Mouse (Mus musculus): ENCODE measurements at regions not wholly inside any gene's neighbourhood (a gene's known extent, or its start where the extent isn't known, plus 50 kb on each side); places are given as distances from the start of the nearest gene placed in this dataset.
A peak's percentile ranks its signal among the peaks of the same experiment; 100 is the strongest.

DNA sequence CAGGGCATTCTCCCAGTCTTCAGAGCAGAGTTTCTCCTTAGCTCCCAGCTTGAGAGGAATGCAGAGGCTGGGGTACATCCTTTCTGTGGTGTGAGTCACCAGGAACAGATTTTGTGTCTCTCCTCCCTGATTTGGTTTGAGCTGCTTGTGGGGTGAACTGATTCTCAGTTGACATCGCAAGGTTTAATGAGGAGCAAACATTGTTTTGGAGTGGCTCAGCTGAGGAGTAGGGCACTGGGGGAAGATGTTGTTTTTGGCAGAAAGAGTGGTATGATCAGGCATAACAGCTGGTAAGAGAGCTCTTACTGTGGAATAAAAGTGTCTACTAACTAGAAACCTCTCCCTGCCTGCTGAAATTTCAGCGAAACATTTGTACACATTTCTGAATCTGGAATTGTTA is 519.4 kb upstream of the Fam241a start:
- no peak for DNase-seq (ENCODE audit: low read depth)

DNA sequence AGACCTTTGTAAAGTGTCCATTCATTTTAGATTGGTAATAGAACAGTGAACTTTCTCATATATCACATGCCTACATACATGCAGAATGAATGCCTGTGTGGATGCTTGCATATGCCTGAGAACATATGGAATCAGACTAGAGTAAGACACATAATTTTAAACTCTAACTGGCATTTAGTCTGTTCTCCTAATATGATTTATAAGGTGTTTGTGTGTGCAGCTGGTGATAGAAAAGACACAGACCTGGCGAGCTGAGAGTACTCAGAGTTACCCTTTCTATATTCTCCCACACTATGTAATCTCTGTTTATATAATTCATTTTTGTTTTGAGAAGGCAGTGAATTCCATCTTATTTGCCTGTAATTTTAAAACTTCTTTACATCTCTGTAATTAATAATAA is 517.4 kb upstream of the Fam241a start:
- DNase-seq (ENCODE audit: low read depth) = no peak

DNA sequence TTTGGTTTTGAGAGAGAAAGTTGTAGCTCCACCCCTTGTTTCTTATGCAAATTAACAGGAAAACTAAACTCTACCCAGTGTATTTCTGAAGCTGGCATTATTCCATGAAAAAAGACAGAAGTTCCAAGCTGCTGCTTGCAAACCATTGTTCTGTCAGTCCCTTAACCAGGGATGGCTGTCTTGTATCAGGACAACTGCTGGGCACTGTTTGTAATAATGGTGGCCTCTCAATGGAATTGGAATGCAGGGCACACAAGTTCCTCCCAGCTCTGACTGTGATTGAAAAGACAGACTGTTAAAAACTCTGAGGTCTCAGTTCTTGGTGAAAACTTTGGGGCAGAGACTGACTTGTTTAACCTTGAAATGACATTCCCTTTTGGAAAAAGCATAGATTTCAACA is 516.0 kb upstream of the Fam241a start:
- no peak for DNase-seq (ENCODE audit: low read depth)

DNA sequence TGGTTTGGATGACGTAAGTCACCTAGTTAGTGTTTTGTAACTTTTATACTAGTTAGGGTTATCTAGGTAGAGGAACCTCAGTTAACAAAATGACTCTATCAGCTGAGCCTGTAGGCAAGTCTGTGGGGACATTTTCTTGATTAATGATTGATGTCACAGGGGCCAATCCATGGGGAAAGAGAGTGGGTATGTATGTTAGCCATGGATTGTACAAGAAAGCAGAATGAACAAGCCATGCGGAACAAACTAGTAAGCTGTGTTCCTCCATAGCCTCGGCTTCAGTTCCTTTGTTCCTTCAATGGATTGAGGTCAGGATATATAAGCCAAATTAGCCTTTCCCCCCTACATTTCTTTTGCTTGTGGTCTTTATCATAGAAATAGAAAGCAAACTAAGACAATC is 498.7 kb upstream of the Fam241a start:
- no peak for DNase-seq (ENCODE audit: low read depth)

DNA sequence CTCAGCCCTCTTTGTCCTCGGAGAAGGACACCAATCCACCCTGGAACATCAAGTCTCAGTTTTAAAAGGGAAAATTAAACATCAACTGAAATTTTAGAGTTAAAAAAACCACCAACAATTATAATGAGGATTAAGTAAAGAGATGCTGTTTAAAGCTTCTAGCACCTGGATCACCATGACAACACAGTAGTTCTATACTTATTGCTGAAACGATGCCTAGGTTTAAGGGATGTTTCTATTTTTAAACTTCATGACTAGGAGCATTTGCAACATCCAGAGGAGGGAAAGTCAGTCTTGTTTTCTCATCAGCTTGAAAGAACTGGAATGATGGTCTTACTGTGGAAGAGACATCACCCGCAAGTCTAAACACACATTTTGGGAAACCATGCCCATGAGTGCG is 484.5 kb upstream of the Fam241a start:
- no peak for DNase-seq (ENCODE audit: low read depth)

DNA sequence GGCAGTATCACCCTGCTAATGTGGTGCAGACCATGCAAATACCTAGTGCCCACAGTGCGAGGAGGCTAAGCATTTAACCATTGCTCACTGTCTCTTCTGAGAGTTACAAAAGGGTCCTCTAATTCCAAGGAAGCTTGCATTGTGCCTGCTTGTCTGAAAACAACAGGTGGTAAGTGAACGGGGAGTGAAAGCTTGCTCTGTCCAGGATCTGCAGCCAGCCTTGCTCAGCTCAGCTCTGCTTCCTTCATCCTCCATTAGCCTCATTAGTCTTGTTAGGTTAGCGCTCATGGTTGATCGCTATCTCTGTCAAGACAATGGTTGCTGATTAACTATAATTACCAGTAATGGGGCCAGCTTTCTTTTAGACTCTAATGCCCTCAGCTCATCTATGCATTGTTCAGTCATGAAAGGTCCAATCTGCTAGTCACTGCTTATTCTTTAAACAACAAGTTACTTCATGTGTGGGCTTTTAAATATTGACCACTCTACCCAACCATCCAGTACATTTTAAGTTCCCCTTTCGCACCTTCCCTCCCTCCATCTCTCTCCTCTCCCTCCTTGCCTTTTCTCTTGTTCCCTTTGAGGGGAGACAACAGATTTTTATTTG is 473.5 kb upstream of the Fam241a start:
- DNase-seq (ENCODE audit: low read depth) = no peak

DNA sequence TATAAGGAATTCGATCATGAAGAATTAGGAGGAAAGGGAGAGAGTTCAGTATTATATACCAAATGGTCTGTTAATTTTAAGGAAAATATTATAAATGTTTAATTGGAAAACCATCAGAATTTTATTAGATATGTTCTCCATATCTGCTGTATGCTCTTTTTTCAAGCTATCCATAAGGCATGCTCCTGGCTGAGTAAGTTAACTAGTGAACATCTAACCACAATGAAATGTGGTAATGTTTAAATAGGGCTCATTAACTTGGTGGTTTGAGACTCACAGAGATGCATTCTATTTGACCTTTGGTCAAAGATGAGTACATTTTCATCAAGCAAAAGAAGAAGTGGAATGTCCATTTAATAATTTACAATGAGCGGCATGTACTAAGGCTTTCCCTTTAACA is 466.2 kb upstream of the Fam241a start:
- no peak for DNase-seq (ENCODE audit: low read depth)

DNA sequence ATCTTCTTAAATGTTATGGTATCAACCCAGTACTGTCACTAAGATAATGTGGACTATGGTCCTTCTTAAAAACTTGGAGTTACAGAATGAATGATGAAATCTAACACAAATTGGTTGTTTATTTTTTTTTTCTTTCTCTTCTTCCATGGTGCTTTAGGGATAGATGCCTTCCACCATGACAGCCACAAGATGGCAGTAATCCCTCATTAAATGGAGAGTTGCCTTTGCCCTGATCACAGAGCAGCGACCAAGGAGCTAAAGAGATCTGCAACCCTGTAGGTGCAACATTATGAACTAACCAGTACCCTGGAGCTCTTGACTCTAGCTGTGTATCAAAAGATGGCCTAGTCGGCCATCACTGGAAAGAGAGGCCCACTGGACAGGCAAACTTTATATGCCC is 453.0 kb upstream of the Fam241a start:
- peak; percentile 2 for DNase-seq (ENCODE audit: low read depth)

DNA sequence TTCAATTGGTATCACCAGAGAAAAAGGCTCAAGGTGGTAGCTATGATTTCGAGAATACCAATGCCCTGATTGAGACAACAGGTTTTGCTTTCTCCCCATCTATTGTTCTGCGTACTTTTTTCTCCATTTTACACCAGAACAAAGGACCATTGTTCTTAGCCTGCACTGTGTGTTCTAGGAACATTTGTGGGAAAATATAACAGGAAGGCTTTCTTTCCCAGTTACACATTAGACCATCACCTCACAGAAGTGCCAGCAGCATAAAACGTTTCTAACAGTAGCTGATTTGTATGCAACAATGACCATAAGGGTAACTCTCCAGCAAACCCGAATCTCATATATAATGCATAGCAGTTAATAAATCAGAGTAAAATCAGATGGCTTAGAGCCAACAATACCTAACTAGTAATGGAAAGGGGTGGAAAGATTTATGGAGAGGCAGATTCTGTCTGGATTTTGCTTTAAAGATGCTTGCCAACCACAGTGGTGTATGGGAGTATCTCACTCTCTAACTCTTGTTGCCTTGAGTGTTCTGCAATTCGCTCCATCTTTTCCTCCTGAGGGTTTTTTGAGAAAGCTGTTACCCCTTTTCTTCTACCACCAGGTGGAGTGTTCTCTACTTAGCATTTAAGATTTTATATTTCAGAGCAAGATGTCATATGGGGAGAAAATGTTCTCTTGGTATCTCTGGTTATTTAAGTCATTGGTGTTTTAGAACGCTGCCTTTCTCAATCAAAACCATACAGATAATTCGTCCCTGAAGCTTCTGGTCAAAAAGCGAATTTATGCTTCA is 451.9 kb upstream of the Fam241a start:
- no peak for DNase-seq (ENCODE audit: low read depth)

DNA sequence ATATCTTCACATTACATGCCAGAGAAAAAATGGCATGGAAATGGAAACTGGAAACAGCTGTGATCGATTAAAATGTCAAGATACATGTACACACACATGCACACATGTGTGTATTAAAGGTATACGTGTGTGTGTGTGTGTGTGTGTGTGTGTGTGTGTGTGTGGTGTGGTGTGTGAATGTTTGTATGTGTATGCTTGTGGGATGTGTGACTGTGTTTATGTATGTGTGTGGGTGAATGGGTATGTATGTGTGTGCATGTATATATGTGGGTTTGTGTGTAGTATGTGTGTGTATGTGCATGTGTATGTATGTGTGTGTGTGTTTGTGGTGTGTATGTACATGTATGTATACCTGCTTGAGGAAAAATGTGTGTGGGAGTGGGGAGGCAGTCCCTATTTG is 441.4 kb upstream of the Fam241a start:
- no peak for DNase-seq (ENCODE audit: low read depth)

DNA sequence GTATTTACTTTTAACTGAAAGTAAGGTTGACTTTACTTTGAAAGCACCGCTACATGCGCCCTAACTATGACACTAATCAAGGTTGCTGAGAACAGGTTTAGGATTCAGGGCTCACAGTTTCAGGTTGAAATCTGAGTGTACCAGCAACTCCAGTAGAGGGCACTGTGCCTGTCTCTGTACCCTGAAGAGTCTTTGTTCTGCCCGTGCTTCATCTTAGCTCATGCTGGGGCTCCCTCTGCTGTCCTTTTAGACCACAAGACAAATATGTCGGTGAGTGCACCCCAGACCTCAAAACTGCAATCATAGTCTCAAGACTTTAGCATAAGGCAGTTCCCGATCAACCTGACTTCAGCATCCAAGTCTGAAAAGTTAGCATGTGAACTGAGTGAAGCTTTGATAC is 440.9 kb upstream of the Fam241a start:
- peak; percentile 13 for DNase-seq (ENCODE audit: low read depth)

DNA sequence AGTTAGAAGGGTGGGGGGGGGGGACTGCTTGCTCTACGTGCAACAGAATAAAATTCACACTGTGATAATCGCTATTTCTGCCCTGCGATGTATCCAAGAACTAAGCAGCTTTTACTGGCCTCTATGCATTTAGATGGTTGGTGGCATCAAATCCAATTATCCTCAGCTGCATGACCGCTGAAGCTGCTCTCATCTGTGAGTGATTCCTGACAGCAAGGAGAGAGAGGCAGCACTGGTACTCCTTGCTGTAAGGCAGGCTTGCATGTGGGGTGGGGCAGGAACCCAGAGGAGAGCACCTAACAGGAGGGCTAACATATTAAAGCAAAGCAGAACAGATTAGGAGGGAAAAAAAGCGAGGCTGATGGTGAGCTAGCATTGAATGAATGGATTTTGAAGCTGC is 431.6 kb upstream of the Fam241a start:
- DNase-seq (ENCODE audit: low read depth) = no peak

DNA sequence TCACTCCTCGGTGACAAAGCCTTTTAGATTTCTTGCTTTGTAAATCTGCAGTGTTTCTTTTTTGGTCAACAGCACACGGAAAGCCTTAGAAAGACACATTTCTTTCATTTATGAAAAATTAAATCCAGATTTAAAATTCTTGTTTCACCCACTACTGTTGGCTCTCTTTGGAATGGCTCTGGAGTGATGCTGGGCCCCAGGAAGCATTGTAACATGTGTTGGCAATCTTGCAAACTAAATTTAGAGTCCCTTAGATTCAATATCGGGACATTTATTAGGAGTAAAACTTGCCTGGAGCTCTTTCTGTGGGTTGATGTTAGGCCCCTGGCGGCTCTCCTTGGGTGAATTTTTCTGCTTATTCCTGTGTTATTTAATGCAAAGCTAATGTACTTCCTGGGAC is 405.2 kb upstream of the Fam241a start:
- DNase-seq (ENCODE audit: low read depth) = no peak

DNA sequence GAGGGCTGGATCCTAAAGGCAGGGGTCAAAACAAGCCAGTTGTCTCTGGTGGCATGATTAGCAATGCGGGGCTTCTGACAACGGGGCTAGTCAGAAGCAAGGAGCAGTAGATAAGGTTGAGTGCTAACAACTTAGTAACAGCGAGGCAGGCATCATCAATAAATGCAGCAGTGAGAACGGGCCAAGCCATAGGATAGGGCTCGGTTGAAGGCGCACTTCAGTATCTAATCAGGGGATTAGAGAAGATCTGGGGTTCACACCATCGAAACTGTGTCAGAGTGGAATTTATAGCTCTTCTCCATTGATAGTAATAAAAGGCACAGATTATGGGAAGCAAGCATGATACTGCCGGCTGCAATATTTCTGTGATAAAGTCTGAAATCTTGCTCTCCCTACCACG is 402.0 kb upstream of the Fam241a start:
- DNase-seq (ENCODE audit: low read depth) = no peak

DNA sequence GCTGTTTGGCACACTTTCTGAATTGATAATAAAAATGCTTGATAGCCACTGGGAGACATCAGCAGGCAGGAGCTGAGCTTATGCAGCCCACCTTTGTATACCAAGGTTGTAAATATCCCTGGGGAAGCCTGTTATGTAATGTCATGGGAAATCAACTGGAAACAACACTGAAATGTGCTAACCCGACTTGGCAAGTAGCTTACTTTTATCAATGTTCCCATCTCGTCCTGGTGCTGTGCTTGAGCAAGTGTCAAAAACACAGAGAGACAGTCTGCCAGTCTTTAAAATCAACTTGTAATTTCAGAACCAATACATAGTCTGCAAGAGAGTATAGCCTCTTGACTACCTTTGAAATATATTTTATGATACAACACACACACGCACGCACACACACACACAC is 391.7 kb upstream of the Fam241a start:
- no peak for DNase-seq (ENCODE audit: low read depth)

DNA sequence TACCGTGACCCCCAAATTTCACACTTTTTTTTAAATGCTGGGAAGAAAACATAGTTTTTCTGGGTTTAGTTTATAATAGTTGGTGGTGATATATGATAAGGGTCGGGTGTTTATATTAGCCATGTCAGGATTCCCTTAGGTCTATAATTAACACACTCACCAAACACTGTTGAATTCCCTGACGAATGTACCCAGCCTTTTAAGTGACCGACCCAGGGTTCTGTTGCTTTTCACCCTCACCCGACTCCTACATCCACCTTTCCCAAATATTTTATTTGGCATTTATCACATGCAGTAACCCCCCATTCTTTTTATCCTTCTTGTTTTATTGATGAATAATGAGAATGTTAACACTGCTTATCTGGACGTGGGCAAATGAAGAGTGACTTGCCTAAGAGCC is 389.1 kb upstream of the Fam241a start:
- DNase-seq (ENCODE audit: low read depth) = no peak

DNA sequence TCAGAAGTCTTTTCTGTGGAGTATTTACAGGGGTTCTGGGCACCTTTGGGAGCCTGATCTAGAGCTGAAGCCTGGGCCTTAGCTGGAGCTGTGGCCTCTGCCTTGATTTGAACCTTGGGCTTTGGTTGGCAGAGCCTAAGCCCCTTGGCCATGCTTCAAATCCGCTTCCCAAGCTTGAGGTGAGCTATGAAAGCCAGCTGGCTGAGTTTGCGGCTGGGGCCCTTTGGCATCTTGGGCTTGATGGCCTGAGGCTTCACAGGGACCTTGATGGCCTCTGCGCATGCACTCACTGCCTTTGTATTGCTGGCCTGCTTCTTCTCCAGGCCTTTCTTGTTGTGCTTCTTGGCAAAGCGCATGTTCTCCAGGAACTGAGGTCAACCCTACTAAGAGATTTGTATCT is 384.5 kb upstream of the Fam241a start:
- no peak for DNase-seq (ENCODE audit: low read depth)

DNA sequence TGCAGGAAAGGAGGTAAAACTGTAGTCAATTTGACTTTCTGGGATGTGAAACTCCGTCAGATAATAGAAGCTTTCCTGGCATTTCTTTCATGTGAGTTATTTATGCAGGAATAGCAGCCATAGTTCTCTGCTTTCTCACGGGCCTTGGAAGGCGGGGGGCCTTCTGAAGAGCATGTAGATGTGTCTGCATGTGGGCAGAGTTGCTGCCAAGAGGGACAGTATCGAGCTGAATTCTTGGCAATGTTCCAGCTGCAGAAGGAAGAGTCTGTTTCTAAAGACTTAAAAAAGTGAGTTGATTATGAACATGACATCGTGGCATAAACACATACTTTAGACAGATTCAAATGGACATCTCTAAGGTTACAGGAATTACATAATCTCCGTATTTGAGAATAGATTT is 374.5 kb upstream of the Fam241a start:
- peak; percentile 3 for DNase-seq (ENCODE audit: low read depth)

DNA sequence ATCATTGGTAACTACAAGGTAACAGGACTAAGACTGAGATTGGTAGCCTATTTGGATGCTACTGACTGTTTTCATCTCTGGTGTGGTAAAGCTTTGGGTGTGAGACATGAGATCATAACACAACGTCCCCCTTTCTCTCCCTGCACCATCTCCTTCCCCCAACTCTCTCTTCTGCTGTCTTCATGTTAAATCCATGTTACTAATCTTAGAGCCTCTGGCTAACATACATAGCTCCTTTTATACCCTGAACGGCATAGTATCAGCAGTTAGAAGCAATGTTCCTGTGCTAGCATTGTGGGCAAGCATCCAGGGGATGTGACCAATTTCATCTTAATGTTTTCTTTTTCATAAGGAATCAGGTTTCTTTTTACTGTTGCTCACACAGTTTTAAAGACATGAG is 365.1 kb upstream of the Fam241a start:
- DNase-seq (ENCODE audit: low read depth) = no peak

DNA sequence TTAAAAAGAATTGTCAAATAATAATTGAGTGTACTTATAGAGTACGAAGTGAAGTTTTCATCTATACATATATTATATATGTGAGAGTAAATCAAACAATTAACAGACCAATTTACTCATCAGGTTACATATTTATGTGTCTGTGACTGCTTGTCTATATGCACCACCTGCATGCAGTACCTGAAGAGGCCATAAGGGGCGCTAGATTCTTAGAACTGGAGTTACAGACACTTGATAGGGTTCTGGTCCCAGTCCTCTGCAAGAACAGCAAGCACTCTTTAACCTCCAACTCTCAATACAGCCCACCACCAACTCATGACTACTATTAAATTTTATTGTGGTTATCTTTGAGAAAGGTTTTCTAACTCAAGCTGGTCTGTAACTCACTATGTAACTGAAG is 351.7 kb upstream of the Fam241a start:
- no peak for DNase-seq (ENCODE audit: low read depth)

DNA sequence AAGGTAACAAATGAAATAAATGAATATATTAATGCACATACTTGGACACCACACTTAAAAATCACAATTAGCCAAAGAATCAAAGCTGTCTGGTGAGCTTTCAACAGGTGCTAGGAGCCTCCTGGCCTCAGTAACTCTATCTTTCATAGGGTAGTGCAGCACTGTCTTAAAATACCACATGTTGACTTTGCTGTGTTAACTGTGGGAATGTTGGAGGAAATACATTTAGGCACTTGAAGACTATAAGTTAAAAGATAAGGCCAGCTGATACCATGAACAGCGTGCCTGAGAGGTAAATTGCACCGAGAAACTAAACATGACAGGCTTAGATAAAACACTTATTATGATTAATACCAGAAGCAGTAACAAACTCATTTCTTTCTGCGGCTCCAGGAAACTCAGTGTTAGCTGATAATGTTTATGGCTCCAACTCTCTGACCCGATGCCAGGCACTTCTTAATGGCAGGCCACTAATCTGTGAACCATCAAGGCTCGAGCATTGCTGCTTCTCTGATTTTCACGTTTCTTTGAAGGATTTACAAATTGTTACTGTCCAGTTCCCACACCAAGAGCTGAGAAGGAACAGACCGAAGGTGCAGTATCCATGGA is 343.8 kb upstream of the Fam241a start:
- no peak for DNase-seq (ENCODE audit: low read depth)

DNA sequence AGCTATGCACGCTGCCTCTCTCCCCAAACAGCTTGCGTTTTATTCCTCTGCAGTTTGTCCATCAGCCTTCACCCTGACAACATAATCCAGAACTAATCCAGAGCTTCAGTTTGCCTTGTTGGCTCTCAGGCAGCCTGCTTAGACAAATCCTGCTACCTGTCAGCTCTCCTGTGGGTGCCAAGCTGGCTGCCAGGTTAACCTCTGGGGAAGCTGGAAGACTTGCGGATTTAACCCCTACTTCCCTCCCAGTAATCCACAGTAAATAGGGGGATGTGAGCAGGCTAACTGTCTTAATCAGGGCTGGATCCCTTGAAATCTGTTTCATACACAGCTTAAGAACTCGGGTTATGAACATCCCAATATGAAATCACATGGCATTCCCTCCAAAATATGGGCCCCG is 334.3 kb upstream of the Fam241a start:
- no peak for DNase-seq (ENCODE audit: low read depth)

DNA sequence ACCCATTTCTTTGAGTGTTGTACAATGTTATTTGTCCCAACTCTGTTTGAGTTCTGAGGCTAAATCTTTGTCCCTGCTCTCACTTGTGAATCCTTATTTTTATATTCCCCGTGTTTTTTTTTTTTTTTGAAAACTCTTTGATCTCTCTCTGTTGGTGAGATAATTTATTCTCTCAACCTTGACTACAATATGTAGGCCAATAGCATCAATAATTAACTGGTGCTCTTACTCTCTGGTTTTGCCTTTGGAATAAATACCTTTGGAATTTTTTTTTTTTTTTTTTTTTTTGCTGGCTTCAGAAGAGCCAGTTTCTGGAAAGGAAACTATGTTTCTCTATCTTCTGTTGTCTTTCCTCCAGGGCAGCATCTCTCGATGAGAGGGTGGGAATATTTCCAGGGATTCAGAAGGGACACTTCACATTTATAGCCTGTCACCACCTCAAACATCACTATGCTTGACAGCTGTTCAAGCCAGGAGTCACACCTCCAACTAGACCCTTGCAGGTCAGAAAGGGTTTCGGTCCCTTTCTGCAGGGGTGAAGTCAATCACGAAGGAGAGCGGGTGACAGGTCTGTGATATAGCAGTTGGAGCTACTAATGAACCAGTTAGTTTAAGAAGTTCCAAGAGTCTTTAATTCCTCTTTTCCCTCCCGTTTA is 330.9 kb upstream of the Fam241a start:
- DNase-seq (ENCODE audit: low read depth) = no peak

All from fibroblast of lung, adult 2 months (primary cell).